Mouse (Mus musculus): ENCODE data around the gene Arl8a. TPM values are rescaled to one million over a fixed set of nuclear protein-coding genes. Genes with fewer than 3 reads are reported as not detected.

The Arl8a gene
- polyA plus RNA-seq, 1 experiment from 2014 or later, result 213 TPM

- ATAC-seq (no peak), DNase-seq (ENCODE audit: low spot score) (no peak)
- Histone ChIP-seq H3K9ac (ENCODE audit: low read length) (no peak overlapping the region), H3K27ac (ENCODE audit: low read depth, low read length) (no peak overlapping the region), H3K36me3 (ENCODE audit: control insufficient read depth, insufficient read depth, low read length) (no peaks in the 10 kb centered on the region), H3K9me3 (replicated peaks; ENCODE audit: control insufficient read depth, low read length) (no peaks in the 10 kb centered on the region), H3K4me3 (ENCODE audit: low read depth, low read length) (no peak overlapping the region), H3K4me2 (ENCODE audit: low read length) (no peak overlapping the region), H3K27me3 (replicated peaks; ENCODE audit: control insufficient read depth, insufficient read depth, low read length) (no peaks in the 10 kb centered on the region), H3K4me1 (ENCODE audit: control insufficient read depth, insufficient read depth, low read length) (peaks cover 11% of the 10 kb centered on the region)
- 71% methylated on average over 2 of the region's 2 CpGs for WGBS
These were observed 2.7 kb upstream of the Arl8a start for GRCm38 (mm10) chr1:135143940-135144339.

GRCm38 (mm10) chr1:135146946-135147701, 500 bp downstream of the Arl8a start:
- under 1% methylated on average over 62 of the region's 69 CpGs for WGBS
- peaks cover 15% of the 10 kb centered on the region for H3K4me1 ChIP-seq (ENCODE audit: control insufficient read depth, insufficient read depth, low read length)
- ATAC-seq (peak; percentile 63), DNase-seq (ENCODE audit: low spot score) (peak; percentile 81)
- peak overlapping the region; percentile 98 for H3K4me3 ChIP-seq (ENCODE audit: low read depth, low read length)
- no peaks in the 10 kb centered on the region for H3K27me3 ChIP-seq (replicated peaks; ENCODE audit: control insufficient read depth, insufficient read depth, low read length)
- H3K4me2 ChIP-seq (ENCODE audit: low read length), result peak overlapping the region; percentile 73
- no peaks in the 10 kb centered on the region for H3K9me3 ChIP-seq (replicated peaks; ENCODE audit: control insufficient read depth, low read length)
- peak overlapping the region; percentile 90 for H3K27ac ChIP-seq (ENCODE audit: low read depth, low read length)
- H3K9ac ChIP-seq (ENCODE audit: low read length), result peak overlapping the region; percentile 98
- peaks cover 9% of the 10 kb centered on the region; the same call in 1 of the 2 replicates for H3K36me3 ChIP-seq (ENCODE audit: control insufficient read depth, insufficient read depth, low read length)

GRCm38 (mm10) chr1:135147702-135148058, 1.1 kb downstream of the Arl8a start:
- Histone ChIP-seq H3K9ac (ENCODE audit: low read length) (peak overlapping the region; percentile 98), H3K27me3 (replicated peaks; ENCODE audit: control insufficient read depth, insufficient read depth, low read length) (no peaks in the 10 kb centered on the region), H3K27ac (ENCODE audit: low read depth, low read length) (peak overlapping the region; percentile 90), H3K9me3 (replicated peaks; ENCODE audit: control insufficient read depth, low read length) (no peaks in the 10 kb centered on the region), H3K36me3 (ENCODE audit: control insufficient read depth, insufficient read depth, low read length) (peaks cover 13% of the 10 kb centered on the region), H3K4me2 (ENCODE audit: low read length) (peak overlapping the region; percentile 73), H3K4me1 (ENCODE audit: control insufficient read depth, insufficient read depth, low read length) (peaks cover 15% of the 10 kb centered on the region), H3K4me3 (ENCODE audit: low read depth, low read length) (peak overlapping the region; percentile 98)
- peak; percentile 8 for ATAC-seq
- DNase-seq (ENCODE audit: low spot score), result no peak
- WGBS, result 0% methylated on average over 7 of the region's 7 CpGs

GRCm38 (mm10) chr1:135148476-135148875, 1.9 kb downstream of the Arl8a start:
- Histone ChIP-seq H3K4me1 (ENCODE audit: control insufficient read depth, insufficient read depth, low read length) (peaks cover 15% of the 10 kb centered on the region), H3K4me2 (ENCODE audit: low read length) (peak overlapping the region; percentile 73), H3K27me3 (replicated peaks; ENCODE audit: control insufficient read depth, insufficient read depth, low read length) (no peaks in the 10 kb centered on the region), H3K27ac (ENCODE audit: low read depth, low read length) (peak overlapping the region; percentile 54; the same call in 1 of the 2 replicates), H3K36me3 (ENCODE audit: control insufficient read depth, insufficient read depth, low read length) (peaks cover 17% of the 10 kb centered on the region), H3K9ac (ENCODE audit: low read length) (peak overlapping the region; percentile 98), H3K4me3 (ENCODE audit: low read depth, low read length) (peak overlapping the region; percentile 98), H3K9me3 (replicated peaks; ENCODE audit: control insufficient read depth, low read length) (no peaks in the 10 kb centered on the region)
- ATAC-seq (no peak), DNase-seq (ENCODE audit: low spot score) (no peak)
- 58% methylated on average over 4 of the region's 4 CpGs for WGBS

- 21% methylated on average over 5 of the region's 5 CpGs for WGBS
- DNase-seq (ENCODE audit: low spot score), result peak; percentile 72
These were observed 2.4 kb downstream of the Arl8a start for GRCm38 (mm10) chr1:135148996-135149395.

GRCm38 (mm10) chr1:135154011-135154410, 7.4 kb downstream of the Arl8a start:
- H3K27me3 ChIP-seq (replicated peaks; ENCODE audit: control insufficient read depth, insufficient read depth, low read length), result no peaks in the 10 kb centered on the region
- H3K9me3 ChIP-seq (replicated peaks; ENCODE audit: control insufficient read depth, low read length), result no peaks in the 10 kb centered on the region
- peak overlapping the region; percentile 94 for H3K27ac ChIP-seq (ENCODE audit: low read depth, low read length)
- DNase-seq (ENCODE audit: low spot score), result no peak
- H3K4me2 ChIP-seq (ENCODE audit: low read length), result peak overlapping the region; percentile 47
- peak overlapping the region; percentile 69 for H3K9ac ChIP-seq (ENCODE audit: low read length)
- no peak for ATAC-seq
- 22% methylated on average over 13 of the region's 13 CpGs for WGBS
- H3K4me1 ChIP-seq (ENCODE audit: control insufficient read depth, insufficient read depth, low read length), result peaks cover 13% of the 10 kb centered on the region
- H3K36me3 ChIP-seq (ENCODE audit: control insufficient read depth, insufficient read depth, low read length), result peaks cover 38% of the 10 kb centered on the region
- peak overlapping the region; percentile 19; the same call in 1 of the 2 replicates for H3K4me3 ChIP-seq (ENCODE audit: low read depth, low read length)

More at GRCm38 (mm10) chr1:135148996-135149395, 2.4 kb downstream of the Arl8a start:
- Histone ChIP-seq H3K4me3 (ENCODE audit: low read depth, low read length) (peak overlapping the region; percentile 98), H3K4me2 (ENCODE audit: low read length) (peak overlapping the region; percentile 73), H3K27ac (ENCODE audit: low read depth, low read length) (peak overlapping the region; percentile 54; the same call in 1 of the 2 replicates), H3K9ac (ENCODE audit: low read length) (peak overlapping the region; percentile 98), H3K27me3 (replicated peaks; ENCODE audit: control insufficient read depth, insufficient read depth, low read length) (no peaks in the 10 kb centered on the region), H3K36me3 (ENCODE audit: control insufficient read depth, insufficient read depth, low read length) (peaks cover 17% of the 10 kb centered on the region), H3K9me3 (replicated peaks; ENCODE audit: control insufficient read depth, low read length) (no peaks in the 10 kb centered on the region), H3K4me1 (ENCODE audit: control insufficient read depth, insufficient read depth, low read length) (peaks cover 17% of the 10 kb centered on the region)
- no peak for ATAC-seq

- Histone ChIP-seq H3K9me3 (replicated peaks; ENCODE audit: control insufficient read depth, low read length) (no peaks in the 10 kb centered on the region), H3K4me3 (ENCODE audit: low read depth, low read length) (peak overlapping the region; percentile 19; the same call in 1 of the 2 replicates), H3K4me1 (ENCODE audit: control insufficient read depth, insufficient read depth, low read length) (peaks cover 13% of the 10 kb centered on the region; the same call in 1 of the 2 replicates), H3K4me2 (ENCODE audit: low read length) (peak overlapping the region; percentile 47), H3K36me3 (ENCODE audit: control insufficient read depth, insufficient read depth, low read length) (peaks cover 38% of the 10 kb centered on the region), H3K9ac (ENCODE audit: low read length) (peak overlapping the region; percentile 69), H3K27ac (ENCODE audit: low read depth, low read length) (peak overlapping the region; percentile 94), H3K27me3 (replicated peaks; ENCODE audit: control insufficient read depth, insufficient read depth, low read length) (no peaks in the 10 kb centered on the region)
- peak; percentile 97 for DNase-seq (ENCODE audit: low spot score)
- ATAC-seq, result peak; percentile 75
- WGBS, result 1% methylated on average over 14 of the region's 14 CpGs
These were observed 7.9 kb downstream of the Arl8a start for GRCm38 (mm10) chr1:135154411-135154959.

GRCm38 (mm10) chr1:135156300-135156699, 9.7 kb downstream of the Arl8a start:
- Histone ChIP-seq H3K36me3 (ENCODE audit: control insufficient read depth, insufficient read depth, low read length) (peaks cover 37% of the 10 kb centered on the region), H3K4me2 (ENCODE audit: low read length) (no peak overlapping the region), H3K4me1 (ENCODE audit: control insufficient read depth, insufficient read depth, low read length) (peaks cover 14% of the 10 kb centered on the region; the same call in 1 of the 2 replicates), H3K9ac (ENCODE audit: low read length) (no peak overlapping the region), H3K27ac (ENCODE audit: low read depth, low read length) (no peak overlapping the region; the same call in 1 of the 2 replicates), H3K4me3 (ENCODE audit: low read depth, low read length) (no peak overlapping the region), H3K27me3 (replicated peaks; ENCODE audit: control insufficient read depth, insufficient read depth, low read length) (no peaks in the 10 kb centered on the region), H3K9me3 (replicated peaks; ENCODE audit: control insufficient read depth, low read length) (no peaks in the 10 kb centered on the region)
- no peak for DNase-seq (ENCODE audit: low spot score)
- 83% methylated on average over 6 of the region's 6 CpGs for WGBS
- no peak for ATAC-seq

GRCm38 (mm10) chr1:135158633-135159032, 12.0 kb downstream of the Arl8a start:
- Histone ChIP-seq H3K9me3 (replicated peaks; ENCODE audit: control insufficient read depth, low read length) (no peaks in the 10 kb centered on the region), H3K9ac (ENCODE audit: low read length) (no peak overlapping the region), H3K27ac (ENCODE audit: low read depth, low read length) (peak overlapping the region; percentile 62), H3K4me1 (ENCODE audit: control insufficient read depth, insufficient read depth, low read length) (peaks cover 14% of the 10 kb centered on the region; the same call in 1 of the 2 replicates), H3K36me3 (ENCODE audit: control insufficient read depth, insufficient read depth, low read length) (peaks cover 21% of the 10 kb centered on the region), H3K4me2 (ENCODE audit: low read length) (no peak overlapping the region), H3K27me3 (replicated peaks; ENCODE audit: control insufficient read depth, insufficient read depth, low read length) (no peaks in the 10 kb centered on the region), H3K4me3 (ENCODE audit: low read depth, low read length) (no peak overlapping the region)
- WGBS, result 35% methylated on average over 5 of the region's 5 CpGs
- ATAC-seq (peak; percentile 55), DNase-seq (ENCODE audit: low spot score) (peak; percentile 81)

Data from forebrain, embryonic 14.5 days (tissue).